Mouse (Mus musculus) heart, postnatal 0 days (tissue): Measurements from ENCODE around the gene Ccl25.

Experiments
- CTCF ChIP-seq: IDR thresholded peaks from 2 replicates; pipeline ENCODE4 v1.5.1; 2016; ENCODE audit warnings: antibody characterized with exemption, control low read depth, low read depth
- EP300 ChIP-seq: IDR thresholded peaks from 2 replicates; pipeline ENCODE4 v1.6.1; 2016; ENCODE audit warnings: antibody characterized with exemption, low read depth

DNA sequence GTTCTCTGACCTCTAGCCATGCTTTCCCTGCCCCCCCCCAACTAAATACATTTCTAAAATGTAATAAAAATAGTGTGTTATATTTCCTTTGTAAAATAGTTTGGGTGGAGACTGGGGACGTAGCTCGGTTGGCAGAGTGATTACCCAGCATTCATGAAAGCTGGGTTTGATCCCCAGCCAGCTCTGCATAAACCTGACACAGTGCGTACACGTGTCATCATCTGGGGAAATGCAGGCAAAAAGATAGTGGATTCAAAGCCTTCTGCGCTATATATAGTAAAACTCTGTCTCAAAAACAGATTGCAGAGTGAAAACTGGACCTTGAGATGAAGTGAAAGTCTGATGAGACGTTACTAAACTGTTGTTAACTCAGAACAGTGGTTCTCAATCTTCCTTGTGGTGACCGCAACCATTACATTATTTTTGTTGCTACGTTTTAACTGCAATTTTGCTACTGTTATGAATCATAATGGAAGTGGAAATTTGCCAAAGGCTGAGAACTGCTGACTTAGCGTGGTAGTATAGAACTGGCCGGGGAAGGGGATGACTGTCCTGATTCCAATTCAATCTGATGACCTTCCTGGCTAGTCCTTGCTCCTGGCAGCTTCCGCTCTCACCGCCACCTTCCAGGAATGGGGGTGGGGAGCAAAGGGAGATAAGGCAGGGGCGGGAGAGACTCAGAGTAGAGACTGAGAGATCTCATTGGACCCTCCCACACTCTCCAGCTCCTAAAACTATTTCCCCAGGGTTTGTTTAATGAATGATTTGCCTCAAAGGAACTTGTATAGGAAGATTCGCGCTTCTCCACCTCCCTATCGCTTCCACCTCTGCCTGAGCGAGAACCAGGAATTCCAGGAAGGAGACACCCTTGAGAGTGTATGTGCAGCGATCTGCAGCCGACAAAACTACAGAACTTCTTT is 79.2 kb downstream of the Ccl25 start:
- TF ChIP-seq CTCF (no peak), EP300 (no peak)
